Mouse (Mus musculus) lung, embryonic 14.5 days (tissue): ENCODE measurements at regions not wholly inside any gene's neighbourhood (a gene's known extent, or its start where the extent isn't known, plus 50 kb on each side); places are given as distances from the start of the nearest gene placed in this dataset.
"Not testable (repeated sequence)": the region's sequence is repeated elsewhere in the genome, so short reads cannot be mapped to it uniquely, and the experiment has no call there.

ENCODE experiments used
- ATAC-seq: fragments of 200-750 bp; cut with Nextera tagmentation; 2 replicates; pipeline ENCODE4 v1.8.0; 2017; ENCODE audit warnings: mild to moderate bottlenecking, moderate TSS enrichment, moderate library complexity; ENCODE audit not compliant: insufficient read depth
- DNase-seq: peaks from one replicate; pipeline ENCODE4 v3.0.0-alpha.2; 2015
- H3K27ac ChIP-seq: fragments of 300-500 bp; sonication (generic); 2 replicates; pipeline ENCODE4 v1.5.1; 2014; ENCODE audit warnings: low read depth, mild to moderate bottlenecking, moderate library complexity
- H3K27me3 ChIP-seq: fragments of 300-500 bp; sonication (generic); 2 replicates; pipeline ENCODE4 v1.6.1; 2014; ENCODE audit warnings: low read length, control low read depth; ENCODE audit not compliant: insufficient read depth
- H3K36me3 ChIP-seq: fragments of 300-500 bp; sonication (generic); 2 replicates; pipeline ENCODE4 v1.6.1; 2014; ENCODE audit warnings: control low read depth; ENCODE audit not compliant: insufficient read depth
- H3K4me1 ChIP-seq: fragments of 300-500 bp; sonication (generic); 2 replicates; pipeline ENCODE4 v1.6.1; 2014; ENCODE audit warnings: antibody characterized with exemption, control low read depth; ENCODE audit not compliant: insufficient read depth
- H3K4me2 ChIP-seq: fragments of 300-500 bp; sonication (generic); 2 replicates; pipeline ENCODE4 v1.6.1; 2014; ENCODE audit warnings: mild to moderate bottlenecking
- H3K4me3 ChIP-seq: fragments of 300-500 bp; sonication (generic); 2 replicates; pipeline ENCODE4 v1.5.1; 2014; ENCODE audit warnings: low read depth, low read length
- H3K9ac ChIP-seq: fragments of 300-500 bp; sonication (generic); 2 replicates; pipeline ENCODE4 v1.6.1; 2014
- H3K9me3 ChIP-seq: fragments of 300-500 bp; sonication (generic); 2 replicates; pipeline ENCODE4 v1.6.1; 2016; ENCODE audit warnings: low read depth, low read length, control low read depth
- CTCF ChIP-seq: IDR thresholded peaks from 2 replicates; pipeline ENCODE4 v1.5.1; 2016; ENCODE audit warnings: antibody characterized with exemption, low read depth
- WGBS: fragments of 180-500 bp; shearing (Covaris S2); extraction: QIAGEN DNeasy Blood & Tissue Kit; methylation state at CpG from one replicate; pipeline ENCODE4 v1.1.7; 2014; 5-methylcytosine and 5-hydroxymethylcytosine counted together

GRCm38 (mm10) chr15:90784741-90785140 lies 105.5 kb upstream of the Cpne8 start:
- ATAC-seq: peak; percentile 38; the same call in 1 of the 2 replicates
- H3K4me2 ChIP-seq: no peak overlapping the region
- no peaks in the 10 kb centered on the region for H3K27me3 ChIP-seq
- no peak overlapping the region for H3K4me3 ChIP-seq
- H3K9me3 ChIP-seq: no peaks in the 10 kb centered on the region
- H3K9ac ChIP-seq: no peak overlapping the region
- TF ChIP-seq CTCF: no peak
- no peak for DNase-seq
- WGBS: 72% methylated on average over 5 of the region's 5 CpGs
- no peak overlapping the region for H3K27ac ChIP-seq
- no peaks in the 10 kb centered on the region for H3K4me1 ChIP-seq
- no peaks in the 10 kb centered on the region for H3K36me3 ChIP-seq

GRCm38 (mm10) chr15:90767521-90767920 lies 88.3 kb upstream of the Cpne8 start:
- 39% methylated on average over 5 of the region's 5 CpGs for WGBS
- ATAC-seq: no peak
- Histone ChIP-seq H3K9me3 (no peaks in the 10 kb centered on the region), H3K4me2 (no peak overlapping the region), H3K27ac (no peak overlapping the region), H3K4me1 (no peaks in the 10 kb centered on the region), H3K36me3 (no peaks in the 10 kb centered on the region), H3K4me3 (no peak overlapping the region), H3K27me3 (no peaks in the 10 kb centered on the region), H3K9ac (no peak overlapping the region)
- no peak for DNase-seq
- TF ChIP-seq CTCF: no peak

GRCm38 (mm10) chr15:90764501-90764900 lies 85.3 kb upstream of the Cpne8 start:
- WGBS: 100% methylated on average over 7 of the region's 17 CpGs
- not testable (repeated sequence) for H3K9me3 ChIP-seq, H3K27me3 ChIP-seq, DNase-seq, H3K9ac ChIP-seq, ATAC-seq, H3K4me2 ChIP-seq, H3K27ac ChIP-seq, H3K4me1 ChIP-seq, H3K36me3 ChIP-seq, H3K4me3 ChIP-seq

- H3K9ac ChIP-seq: no peak overlapping the region
- no peak overlapping the region for H3K4me3 ChIP-seq
- no peak for DNase-seq
- ATAC-seq: no peak
- H3K4me1 ChIP-seq: no peaks in the 10 kb centered on the region
- H3K4me2 ChIP-seq: no peak overlapping the region
- no peak for TF ChIP-seq CTCF
- H3K27me3 ChIP-seq: no peaks in the 10 kb centered on the region
- WGBS: 82% methylated on average over 7 of the region's 7 CpGs
- no peaks in the 10 kb centered on the region for H3K36me3 ChIP-seq
- H3K27ac ChIP-seq: no peak overlapping the region
- H3K9me3 ChIP-seq: no peaks in the 10 kb centered on the region
Observed at GRCm38 (mm10) chr15:90733891-90734290, 54.7 kb upstream of the Cpne8 start.
